Mouse (Mus musculus) heart, embryonic 13.5 days (tissue): ENCODE results near the gene Ptcd1. TPM values are rescaled to one million over a fixed set of nuclear protein-coding genes. Genes with fewer than 3 reads are reported as not detected.
"Not testable (repeated sequence)": the region's sequence is repeated elsewhere in the genome, so short reads cannot be mapped to it uniquely, and the experiment has no call there.

Experiments
- ATAC-seq: fragments of 200-750 bp; cut with Nextera tagmentation; 2 replicates; pipeline ENCODE4 v1.8.0; 2017; ENCODE audit warnings: moderate TSS enrichment; ENCODE audit not compliant: insufficient number of reproducible peaks, low FRiP score, low TSS enrichment; ENCODE audit errors: extremely low read depth
- H3K27ac ChIP-seq: fragments of 300-500 bp; sonication (generic); replicated peaks from 2 replicates; pipeline ENCODE4 v1.5.1; 2015; ENCODE audit warnings: moderate library complexity, mild to moderate bottlenecking, inconsistent platforms
- H3K27me3 ChIP-seq: fragments of 300-500 bp; sonication (generic); replicated peaks from 2 replicates; pipeline ENCODE4 v1.6.1; 2015; ENCODE audit warnings: mild to moderate bottlenecking, inconsistent platforms
- H3K36me3 ChIP-seq: fragments of 300-500 bp; sonication (generic); 2 replicates; pipeline ENCODE4 v1.6.1; 2015; ENCODE audit warnings: mild to moderate bottlenecking, inconsistent platforms
- H3K4me1 ChIP-seq: fragments of 300-500 bp; sonication (generic); 2 replicates; pipeline ENCODE4 v1.6.1; 2015; ENCODE audit warnings: inconsistent platforms
- H3K4me2 ChIP-seq: fragments of 300-500 bp; sonication (generic); 2 replicates; pipeline ENCODE4 v1.6.1; 2015; ENCODE audit warnings: inconsistent platforms, mild to moderate bottlenecking, moderate library complexity
- H3K4me3 ChIP-seq: fragments of 300-500 bp; sonication (generic); 2 replicates; pipeline ENCODE4 v1.5.1; 2015; ENCODE audit warnings: moderate library complexity, mild to moderate bottlenecking, inconsistent platforms
- H3K9ac ChIP-seq: fragments of 300-500 bp; sonication (generic); 2 replicates; pipeline ENCODE4 v1.6.1; 2015; ENCODE audit warnings: inconsistent platforms, mild to moderate bottlenecking, moderate library complexity
- H3K9me3 ChIP-seq: fragments of 300-500 bp; sonication (generic); 2 replicates; pipeline ENCODE4 v1.6.1; 2016; ENCODE audit warnings: inconsistent platforms
- WGBS: fragments of 180-500 bp; shearing (Covaris S2); methylation state at CpG from one replicate; pipeline ENCODE4 v1.1.7; 2015; ENCODE audit warnings: mixed read lengths; 5-methylcytosine and 5-hydroxymethylcytosine counted together
- polyA plus RNA-seq: library from polyadenylated mRNA; unstranded; fragments of >200 nt; fragmentation: Nextera tagmentation; extraction: Ambion mirVana; gene quantifications from 2 replicates; pipeline ENCODE4 v1.2.1, GENCODE M21; 2015

The Ptcd1 gene
- polyA plus RNA-seq, 1 experiment from 2014 or later: 11.6 TPM

GRCm38 (mm10) chr5:145161361-145161760 lies 5.5 kb downstream of the Ptcd1 start:
- peaks cover 84% of the 10 kb centered on the region for H3K36me3 ChIP-seq

DNA sequence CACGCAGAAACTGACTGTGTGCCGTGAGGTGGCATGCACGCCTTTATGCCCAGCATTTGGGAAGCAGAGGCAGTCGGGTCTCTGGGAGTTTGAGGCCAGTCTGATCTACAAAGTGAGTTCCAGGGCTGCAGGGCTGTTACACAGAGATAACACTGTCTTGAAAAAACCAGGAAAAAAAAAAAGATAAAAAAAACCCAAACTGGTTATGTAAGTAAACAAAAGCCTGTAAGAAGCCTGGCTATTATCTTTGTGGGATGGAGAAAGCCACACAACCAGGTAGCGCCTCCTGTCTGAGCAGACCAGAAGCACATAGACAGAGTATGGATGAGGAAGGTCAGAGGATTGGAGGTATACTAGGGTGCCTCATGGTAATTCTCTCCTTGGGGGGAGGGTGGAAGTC lies 14.2 kb downstream of the Ptcd1 start:
- Histone ChIP-seq H3K27ac (no peak overlapping the region), H3K4me2 (no peak overlapping the region), H3K9me3 (no peaks in the 10 kb centered on the region), H3K9ac (no peak overlapping the region), H3K27me3 (no peaks in the 10 kb centered on the region), H3K4me3 (no peak overlapping the region), H3K4me1 (no peaks in the 10 kb centered on the region), H3K36me3 (peaks cover 95% of the 10 kb centered on the region)
- ATAC-seq: peak; percentile 27; the same call in 1 of the 2 replicates
- WGBS: 81% methylated on average over 5 of the region's 5 CpGs

More at GRCm38 (mm10) chr5:145161361-145161760, 5.5 kb downstream of the Ptcd1 start:
- Histone ChIP-seq H3K4me2 (no peak overlapping the region), H3K9ac (no peak overlapping the region), H3K4me1 (peaks cover 27% of the 10 kb centered on the region), H3K27me3 (no peaks in the 10 kb centered on the region), H3K4me3 (no peak overlapping the region), H3K27ac (no peak overlapping the region), H3K9me3 (no peaks in the 10 kb centered on the region)
- ATAC-seq: no peak
- 94% methylated on average over 14 of the region's 14 CpGs for WGBS

GRCm38 (mm10) chr5:145149294-145149693 lies 17.6 kb downstream of the Ptcd1 start:
- H3K9ac ChIP-seq: no peak overlapping the region
- peaks cover 100% of the 10 kb centered on the region for H3K36me3 ChIP-seq
- H3K9me3 ChIP-seq: no peaks in the 10 kb centered on the region
- H3K4me2 ChIP-seq: no peak overlapping the region
- no peak overlapping the region for H3K4me3 ChIP-seq
- H3K4me1 ChIP-seq: no peaks in the 10 kb centered on the region
- H3K27me3 ChIP-seq: no peaks in the 10 kb centered on the region
- WGBS: 70% methylated on average over 6 of the region's 6 CpGs
- no peak overlapping the region for H3K27ac ChIP-seq
- ATAC-seq: no peak

- H3K27me3 ChIP-seq: no peaks in the 10 kb centered on the region
- no peaks in the 10 kb centered on the region for H3K4me1 ChIP-seq
- no peak overlapping the region for H3K4me3 ChIP-seq
- no peak overlapping the region for H3K9ac ChIP-seq
- WGBS: 85% methylated on average over 5 of the region's 5 CpGs
- H3K36me3 ChIP-seq: peaks cover 100% of the 10 kb centered on the region
- H3K4me2 ChIP-seq: no peak overlapping the region
- ATAC-seq: no peak
- H3K9me3 ChIP-seq: no peaks in the 10 kb centered on the region
- no peak overlapping the region for H3K27ac ChIP-seq
Measured at GRCm38 (mm10) chr5:145147748-145148147, 19.2 kb downstream of the Ptcd1 start.

- Histone ChIP-seq H3K27ac (peak overlapping the region; percentile 85), H3K4me3 (peak overlapping the region; percentile 89), H3K36me3 (peaks cover 58% of the 10 kb centered on the region), H3K9me3 (no peaks in the 10 kb centered on the region), H3K4me2 (peak overlapping the region; percentile 77), H3K27me3 (no peaks in the 10 kb centered on the region), H3K9ac (peak overlapping the region; percentile 95), H3K4me1 (peaks cover 34% of the 10 kb centered on the region)
- no peak for ATAC-seq
- under 1% methylated on average over 18 of the region's 18 CpGs for WGBS
Measured at GRCm38 (mm10) chr5:145140611-145141010, 26.3 kb downstream of the Ptcd1 start.

- peak within 1 kb of the TSS; percentile 89 for H3K4me3 ChIP-seq
- peak within 1 kb of the TSS; percentile 85 for H3K27ac ChIP-seq
- under 1% methylated on average over 84 of the region's 84 CpGs for WGBS
Measured at GRCm38 (mm10) chr5:145139571-145140519, 27.1 kb downstream of the Ptcd1 start, which contains the start of the genes Pdap1 and Bud31. Pdap1 (minus strand) TSS chr5:145140238. Bud31 (plus strand) TSS chr5:145140362.

GRCm38 (mm10) chr5:145138836-145139235 lies 28.1 kb downstream of the Ptcd1 start:
- H3K9ac ChIP-seq: peak overlapping the region; percentile 95
- peaks cover 37% of the 10 kb centered on the region for H3K4me1 ChIP-seq
- H3K36me3 ChIP-seq: peaks cover 58% of the 10 kb centered on the region
- H3K27me3 ChIP-seq: no peaks in the 10 kb centered on the region
- ATAC-seq: no peak
- H3K27ac ChIP-seq: no peak overlapping the region
- peak overlapping the region; percentile 89 for H3K4me3 ChIP-seq
- WGBS: 17% methylated on average over 6 of the region's 6 CpGs
- H3K4me2 ChIP-seq: peak overlapping the region; percentile 77
- no peaks in the 10 kb centered on the region for H3K9me3 ChIP-seq

More at GRCm38 (mm10) chr5:145139571-145140519, 27.1 kb downstream of the Ptcd1 start, which contains the start of the genes Pdap1 and Bud31:
- no peaks in the 10 kb centered on the region for H3K9me3 ChIP-seq
- ATAC-seq: peak; percentile 84
- peak within 1 kb of the TSS; percentile 77 for H3K4me2 ChIP-seq
- H3K27me3 ChIP-seq: no peaks in the 10 kb centered on the region
- peak within 1 kb of the TSS; percentile 95 for H3K9ac ChIP-seq
- H3K36me3 ChIP-seq: peaks cover 58% of the 10 kb centered on the region
- H3K4me1 ChIP-seq: peaks cover 34% of the 10 kb centered on the region

GRCm38 (mm10) chr5:145133275-145133674 lies 33.6 kb downstream of the Ptcd1 start:
- not testable (repeated sequence) for H3K4me2 ChIP-seq, H3K4me3 ChIP-seq, ATAC-seq, H3K27ac ChIP-seq, H3K9me3 ChIP-seq, H3K27me3 ChIP-seq, H3K9ac ChIP-seq
- 86% methylated on average over 6 of the region's 6 CpGs for WGBS
- Histone ChIP-seq H3K4me1 (peaks cover 17% of the 10 kb centered on the region), H3K36me3 (peaks cover 88% of the 10 kb centered on the region)

DNA sequence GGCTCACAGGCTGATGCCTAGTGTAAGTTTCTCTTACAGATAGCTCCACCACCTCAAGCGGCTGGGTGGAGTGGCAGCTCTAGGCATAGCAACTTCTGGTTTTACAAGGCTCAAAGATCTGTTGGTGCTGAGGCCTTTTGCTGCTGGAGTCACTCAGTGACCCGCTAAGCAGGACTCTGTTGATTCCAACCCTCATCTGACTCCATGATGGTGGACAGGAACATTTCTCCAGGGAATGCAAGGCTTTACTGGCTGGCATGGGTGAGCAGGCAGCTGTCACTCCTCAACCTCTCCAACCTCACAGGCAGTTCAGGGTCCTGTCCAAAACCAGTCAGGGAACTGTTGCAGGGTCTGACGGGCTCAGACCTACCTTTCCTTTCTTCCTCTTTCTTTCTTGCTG lies 35.9 kb downstream of the Ptcd1 start:
- 91% methylated on average over 3 of the region's 3 CpGs for WGBS
- H3K4me3 ChIP-seq: no peak overlapping the region
- no peaks in the 10 kb centered on the region for H3K27me3 ChIP-seq
- H3K36me3 ChIP-seq: peaks cover 100% of the 10 kb centered on the region
- H3K4me1 ChIP-seq: peaks cover 7% of the 10 kb centered on the region; the same call in 1 of the 2 replicates
- no peak overlapping the region for H3K4me2 ChIP-seq
- H3K9me3 ChIP-seq: no peaks in the 10 kb centered on the region
- no peak for ATAC-seq
- H3K9ac ChIP-seq: no peak overlapping the region
- H3K27ac ChIP-seq: no peak overlapping the region

- Histone ChIP-seq H3K4me3 (no peak overlapping the region), H3K36me3 (peaks cover 100% of the 10 kb centered on the region), H3K27ac (no peak overlapping the region; the same call in 1 of the 2 replicates), H3K4me1 (peaks cover 7% of the 10 kb centered on the region; the same call in 1 of the 2 replicates), H3K9ac (no peak overlapping the region), H3K9me3 (no peaks in the 10 kb centered on the region), H3K27me3 (no peaks in the 10 kb centered on the region), H3K4me2 (no peak overlapping the region)
- 74% methylated on average over 11 of the region's 11 CpGs for WGBS
- ATAC-seq: no peak
Measured at GRCm38 (mm10) chr5:145130191-145130590, 36.7 kb downstream of the Ptcd1 start.

GRCm38 (mm10) chr5:145129773-145130172 lies 37.1 kb downstream of the Ptcd1 start:
- not testable (repeated sequence) for ATAC-seq, H3K9me3 ChIP-seq, H3K27ac ChIP-seq, H3K9ac ChIP-seq, H3K27me3 ChIP-seq, H3K4me2 ChIP-seq, H3K4me1 ChIP-seq, H3K4me3 ChIP-seq
- H3K36me3 ChIP-seq: peaks cover 100% of the 10 kb centered on the region
- 80% methylated on average over 6 of the region's 6 CpGs for WGBS
